Mouse (Mus musculus): ENCODE results near the gene Ptprm. TPM values are rescaled to one million over a fixed set of nuclear protein-coding genes. Genes with fewer than 3 reads are reported as not detected.
"Not testable (repeated sequence)": the region's sequence is repeated elsewhere in the genome, so short reads cannot be mapped to it uniquely, and the experiment has no call there.

Ptprm gene
- total RNA-seq, 2 experiments from 2014 or later: 27.3 to 31.9 TPM

GRCm38 (mm10) chr17:66880969-66881701 is 473.1 kb downstream of the Ptprm start:
- no peak for DNase-seq (ENCODE audit: low spot score in 2 of 2)

- no peak for DNase-seq (ENCODE audit: low spot score in 2 of 2)
These were observed 475.1 kb downstream of the Ptprm start for GRCm38 (mm10) chr17:66879151-66879550.

GRCm38 (mm10) chr17:66877582-66877981 is 476.7 kb downstream of the Ptprm start:
- DNase-seq (ENCODE audit: low spot score in 2 of 2): no peak

- DNase-seq (ENCODE audit: low spot score in 2 of 2): no peak
These were observed 479.4 kb downstream of the Ptprm start for GRCm38 (mm10) chr17:66874810-66875209.

GRCm38 (mm10) chr17:66871396-66871795 is 482.9 kb downstream of the Ptprm start:
- no peak for DNase-seq (ENCODE audit: low spot score in 2 of 2)

- DNase-seq (ENCODE audit: low spot score in 2 of 2): peak; percentile 28 to 44
These were observed 484.7 kb downstream of the Ptprm start for GRCm38 (mm10) chr17:66869581-66870002.

- no peak for DNase-seq (ENCODE audit: low spot score in 2 of 2)
These were observed 489.8 kb downstream of the Ptprm start for GRCm38 (mm10) chr17:66864441-66864840.

- no peak for DNase-seq (ENCODE audit: low spot score in 2 of 2)
These were observed 492.7 kb downstream of the Ptprm start for GRCm38 (mm10) chr17:66861557-66861956.

- DNase-seq (ENCODE audit: low spot score in 2 of 2): peak in 1 of 2 experiments; percentile 41
These were observed 495.5 kb downstream of the Ptprm start for GRCm38 (mm10) chr17:66858757-66859156.

- no peak for DNase-seq (ENCODE audit: low spot score in 2 of 2)
These were observed 501.8 kb downstream of the Ptprm start for GRCm38 (mm10) chr17:66852496-66852895.

GRCm38 (mm10) chr17:66847011-66847410 is 507.2 kb downstream of the Ptprm start:
- DNase-seq (ENCODE audit: low spot score in 2 of 2): not testable (repeated sequence)

- no peak for DNase-seq (ENCODE audit: low spot score in 2 of 2)
These were observed 531.9 kb downstream of the Ptprm start for GRCm38 (mm10) chr17:66822347-66822746.

GRCm38 (mm10) chr17:66817380-66817779 is 536.9 kb downstream of the Ptprm start:
- DNase-seq (ENCODE audit: low spot score in 2 of 2): no peak

- no peak for DNase-seq (ENCODE audit: low spot score in 2 of 2)
These were observed 538.3 kb downstream of the Ptprm start for GRCm38 (mm10) chr17:66815921-66816320.

GRCm38 (mm10) chr17:66813786-66814185 is 540.5 kb downstream of the Ptprm start:
- no peak for DNase-seq (ENCODE audit: low spot score in 2 of 2)

- DNase-seq (ENCODE audit: low spot score in 2 of 2): no peak
These were observed 540.9 kb downstream of the Ptprm start for GRCm38 (mm10) chr17:66813346-66813745.

- DNase-seq (ENCODE audit: low spot score in 2 of 2): no peak
These were observed 544.5 kb downstream of the Ptprm start for GRCm38 (mm10) chr17:66809786-66810185.

- DNase-seq (ENCODE audit: low spot score in 2 of 2): no peak
These were observed 546.1 kb downstream of the Ptprm start for GRCm38 (mm10) chr17:66808186-66808585.

- no peak for DNase-seq (ENCODE audit: low spot score in 2 of 2)
These were observed 552.2 kb downstream of the Ptprm start for GRCm38 (mm10) chr17:66801831-66802687.

- DNase-seq (ENCODE audit: low spot score in 2 of 2): no peak
These were observed 554.0 kb downstream of the Ptprm start for GRCm38 (mm10) chr17:66800231-66800630.

GRCm38 (mm10) chr17:66786166-66786565 is 568.1 kb downstream of the Ptprm start:
- DNase-seq (ENCODE audit: low spot score in 2 of 2): no peak

- no peak for DNase-seq (ENCODE audit: low spot score in 2 of 2)
These were observed 568.7 kb downstream of the Ptprm start for GRCm38 (mm10) chr17:66785586-66785985.
